Mouse (Mus musculus): ENCODE measurements around the gene Dus3l. TPM values are rescaled to one million over a fixed set of nuclear protein-coding genes. Genes with fewer than 3 reads are reported as not detected.

The Dus3l gene
- total RNA-seq, 2 experiments from 2014 or later: 14.4 to 14.9 TPM

DNA sequence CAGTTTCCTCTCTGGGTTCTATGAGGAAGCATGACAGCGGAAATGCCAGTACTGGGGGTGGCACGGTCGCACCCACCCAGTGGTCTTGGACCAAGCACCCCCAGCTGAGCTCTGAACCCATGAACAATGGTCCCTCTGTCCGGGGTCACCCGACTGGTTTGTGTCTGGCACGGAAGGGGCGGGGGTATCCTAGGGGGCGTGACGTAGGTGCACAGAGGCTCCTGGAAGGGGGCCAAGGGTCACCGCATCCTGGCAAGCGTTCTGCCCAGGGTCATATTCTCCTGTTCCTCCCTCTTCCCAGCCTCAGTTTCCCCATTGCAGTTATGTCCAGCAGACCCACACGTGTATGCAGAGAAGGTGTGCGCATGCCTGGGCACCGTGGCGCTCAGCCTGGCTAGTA, 11.1 kb upstream of the Dus3l start:
- no peak for DNase-seq (ENCODE audit: low spot score)

DNA sequence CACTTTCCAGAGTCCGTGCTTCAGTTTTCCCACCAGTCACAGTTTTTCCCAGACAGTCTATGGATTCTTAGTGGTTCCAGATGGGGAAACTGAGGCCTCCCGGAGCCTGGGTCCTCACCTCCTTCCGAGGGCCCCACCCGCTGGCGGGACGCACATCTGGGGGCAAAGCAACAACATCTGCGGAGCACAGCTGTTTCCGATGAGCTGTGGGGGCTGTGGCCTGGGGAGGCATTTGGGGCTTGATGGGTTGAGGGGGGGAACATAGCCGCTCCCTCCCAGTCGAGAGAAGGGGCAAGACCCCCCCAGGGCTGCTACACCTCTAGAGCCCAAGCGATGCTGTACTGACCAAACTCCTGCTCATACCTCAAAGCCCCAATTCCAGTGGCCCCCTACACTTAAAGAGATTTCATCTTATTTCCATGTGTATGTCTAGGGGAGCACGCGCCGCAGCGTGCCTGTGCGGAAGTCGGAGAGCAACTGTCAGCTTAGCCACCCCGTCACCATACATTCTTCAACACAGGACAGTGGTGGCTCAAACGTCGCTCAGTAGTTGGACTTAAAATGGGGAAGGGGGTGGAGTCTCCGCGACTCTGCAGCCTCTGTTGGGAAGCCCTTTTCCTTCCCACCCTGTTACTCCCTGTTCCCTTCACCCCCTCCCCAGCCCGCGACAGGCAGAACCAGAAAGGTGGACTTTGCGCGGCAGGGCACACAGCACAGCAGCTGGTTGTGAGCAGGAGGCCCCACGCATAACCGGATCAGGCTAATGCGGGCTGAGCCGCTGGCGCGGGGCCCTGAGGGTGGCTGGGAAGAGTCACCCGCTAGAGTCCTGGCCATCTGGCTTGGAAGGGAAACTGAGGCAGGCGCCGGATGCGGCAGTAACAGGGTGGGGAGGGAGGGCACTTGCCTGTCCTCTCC, 10.0 kb upstream of the Dus3l start:
- DNase-seq (ENCODE audit: low spot score): no peak

- peak; percentile 44 for DNase-seq (ENCODE audit: low spot score)
These were observed 7.7 kb upstream of the Dus3l start for GRCm38 (mm10) chr17:56756703-56757399.

DNA sequence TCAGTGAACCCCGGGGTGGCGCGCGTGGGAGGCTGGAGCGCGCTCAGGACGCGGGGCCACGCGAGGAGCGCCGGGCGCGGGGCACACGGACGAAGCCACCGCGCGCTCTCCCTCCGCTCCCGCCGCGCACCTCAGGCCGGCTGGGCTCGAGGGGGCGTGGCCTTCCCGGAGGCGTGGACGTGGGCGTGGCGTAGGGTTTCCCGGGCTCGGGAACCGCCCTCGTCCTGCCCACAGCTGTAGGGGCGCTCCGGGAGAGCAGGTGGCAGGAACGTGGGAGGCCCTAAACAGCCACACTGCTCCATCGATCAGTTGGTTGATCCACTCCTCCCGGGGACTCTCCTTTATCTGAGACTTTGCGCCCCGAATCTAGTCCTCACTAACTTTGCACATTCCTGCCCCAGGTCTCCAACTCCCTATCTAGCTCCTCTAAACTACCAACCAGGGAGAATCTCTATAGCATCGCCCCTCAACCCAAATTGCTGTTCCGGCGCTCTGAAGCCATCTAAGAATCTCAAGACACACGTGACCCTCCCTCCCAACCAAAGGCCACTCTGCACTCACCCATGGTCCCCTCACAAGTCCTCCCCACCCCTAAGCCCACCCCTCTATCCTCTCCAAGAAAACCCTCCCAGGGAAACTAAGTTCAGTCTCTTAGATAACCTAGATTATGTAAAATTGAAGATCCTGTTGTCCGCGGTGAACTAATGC, 7.0 kb upstream of the Dus3l start, which contains the start of gene Nrtn:
Gene Nrtn, minus strand, starts transcription at position 115 of the 708 bp plus-strand sequence.
- peak; percentile 86 for DNase-seq (ENCODE audit: low spot score)

- DNase-seq (ENCODE audit: low spot score): peak; percentile 77
These were observed 6.4 kb upstream of the Dus3l start for GRCm38 (mm10) chr17:56758132-56758531.

DNA sequence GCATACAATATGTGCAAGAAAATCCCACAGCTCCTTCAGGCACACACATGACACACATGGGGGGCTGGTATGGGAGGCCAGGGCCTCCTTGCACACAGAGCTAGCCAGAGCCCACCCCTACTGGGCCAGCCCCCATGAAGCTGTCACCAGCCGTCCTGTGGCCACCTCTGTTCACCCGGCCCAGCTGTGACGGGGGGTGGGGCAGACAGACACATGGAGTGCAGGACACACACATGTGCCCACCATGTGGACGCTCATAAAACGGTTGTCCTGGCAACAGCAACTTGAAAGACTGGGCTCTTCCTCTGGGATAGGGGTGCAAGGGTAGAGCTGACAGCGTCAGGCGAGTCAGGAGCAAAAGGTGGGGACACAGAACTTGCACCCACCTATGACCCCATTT, 5.3 kb upstream of the Dus3l start:
- DNase-seq (ENCODE audit: low spot score): no peak

GRCm38 (mm10) chr17:56761077-56761476, 3.5 kb upstream of the Dus3l start:
- no peak for DNase-seq (ENCODE audit: low spot score)

DNA sequence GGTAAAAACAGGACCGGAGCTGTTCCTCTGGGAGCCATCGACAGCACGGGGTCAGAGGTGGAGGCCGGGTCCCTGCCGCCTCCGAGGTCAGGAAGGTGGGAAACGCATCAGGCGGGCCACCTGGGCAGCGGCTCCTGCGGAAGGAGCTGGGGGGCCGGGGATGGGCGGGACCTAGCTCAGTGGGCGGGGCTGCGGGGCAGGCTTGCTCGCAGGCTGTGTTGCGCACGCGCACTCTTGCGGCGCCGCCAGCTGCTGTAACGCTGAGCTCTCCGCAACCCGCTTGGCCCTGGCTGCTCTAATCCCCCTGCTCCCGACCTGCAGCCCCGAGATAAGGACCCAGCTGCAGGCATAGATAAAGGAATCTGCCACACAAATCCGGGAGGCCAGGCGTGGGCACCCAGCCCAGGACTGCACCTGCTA, 2.6 kb upstream of the Dus3l start:
- peak; percentile 83 for DNase-seq (ENCODE audit: low spot score)

DNA sequence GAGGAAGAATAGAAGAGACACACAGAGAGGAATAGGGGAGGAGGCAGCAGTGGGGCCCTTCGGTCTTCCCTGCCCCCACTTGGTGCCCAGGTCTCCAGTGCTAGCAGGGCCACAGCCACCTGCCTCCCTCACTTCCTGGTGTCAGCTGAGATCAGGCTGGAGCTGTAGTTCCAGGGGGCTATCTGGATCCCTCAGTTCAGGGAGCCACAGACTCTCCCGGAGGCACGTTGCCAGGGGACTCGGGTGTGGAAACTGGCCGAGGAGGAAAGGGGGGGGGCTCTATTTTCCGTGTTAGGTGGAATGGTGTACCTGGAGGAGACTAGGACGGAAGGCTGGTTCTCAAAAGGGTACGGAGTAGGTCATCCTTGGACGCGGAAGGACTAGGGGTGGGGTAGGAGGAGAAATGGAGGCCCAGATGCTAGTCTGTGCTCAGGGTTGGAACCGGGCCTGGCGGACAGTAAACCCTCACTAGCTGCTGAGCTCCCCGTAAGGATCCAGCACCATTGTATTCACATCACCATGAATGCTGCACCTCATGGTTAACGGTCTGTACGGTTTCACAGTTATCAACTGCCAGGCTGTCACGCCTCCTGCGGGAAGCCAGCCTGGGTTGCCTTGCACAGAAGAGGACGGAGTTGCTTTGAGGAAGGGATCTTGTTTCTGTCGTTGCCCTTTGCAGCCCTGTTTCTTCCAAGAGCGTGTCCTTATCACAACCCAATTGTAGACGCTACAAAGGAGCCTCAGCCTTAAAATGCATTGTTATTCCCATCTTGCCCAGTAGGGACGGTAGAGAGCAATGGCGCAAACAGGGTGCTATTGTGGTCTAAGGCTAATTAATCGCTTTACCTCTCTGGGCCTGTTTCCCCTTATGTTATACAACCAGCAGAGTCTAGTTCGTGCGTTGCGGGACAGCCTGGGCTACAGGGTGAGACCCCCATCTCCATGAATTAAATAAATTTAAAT, 1.5 kb upstream of the Dus3l start:
- peak; percentile 56 for DNase-seq (ENCODE audit: low spot score)

- no peak for DNase-seq (ENCODE audit: low spot score)
These were observed 761 bp upstream of the Dus3l start for GRCm38 (mm10) chr17:56763741-56764250.

DNA sequence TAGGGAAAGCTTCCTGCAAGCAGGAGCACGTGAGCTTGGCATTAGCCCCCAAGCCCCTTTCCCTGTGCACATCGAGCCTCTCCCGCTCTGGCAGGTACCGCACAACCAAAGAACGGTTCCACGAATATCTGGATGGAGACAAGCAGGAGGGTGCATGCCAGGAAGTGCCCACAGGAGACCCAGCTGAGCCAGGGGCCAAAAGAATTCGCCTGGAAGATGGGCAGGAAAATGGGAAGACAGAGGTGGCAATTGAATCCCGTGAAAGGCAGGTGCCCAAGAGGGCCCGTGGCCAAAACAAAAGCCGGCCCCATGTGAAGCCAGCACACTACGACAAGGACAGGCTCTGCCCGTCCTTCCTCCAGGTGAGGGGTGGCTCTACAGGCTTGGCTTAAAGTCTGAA, 874 bp downstream of the Dus3l start:
- DNase-seq (ENCODE audit: low spot score): no peak

DNA sequence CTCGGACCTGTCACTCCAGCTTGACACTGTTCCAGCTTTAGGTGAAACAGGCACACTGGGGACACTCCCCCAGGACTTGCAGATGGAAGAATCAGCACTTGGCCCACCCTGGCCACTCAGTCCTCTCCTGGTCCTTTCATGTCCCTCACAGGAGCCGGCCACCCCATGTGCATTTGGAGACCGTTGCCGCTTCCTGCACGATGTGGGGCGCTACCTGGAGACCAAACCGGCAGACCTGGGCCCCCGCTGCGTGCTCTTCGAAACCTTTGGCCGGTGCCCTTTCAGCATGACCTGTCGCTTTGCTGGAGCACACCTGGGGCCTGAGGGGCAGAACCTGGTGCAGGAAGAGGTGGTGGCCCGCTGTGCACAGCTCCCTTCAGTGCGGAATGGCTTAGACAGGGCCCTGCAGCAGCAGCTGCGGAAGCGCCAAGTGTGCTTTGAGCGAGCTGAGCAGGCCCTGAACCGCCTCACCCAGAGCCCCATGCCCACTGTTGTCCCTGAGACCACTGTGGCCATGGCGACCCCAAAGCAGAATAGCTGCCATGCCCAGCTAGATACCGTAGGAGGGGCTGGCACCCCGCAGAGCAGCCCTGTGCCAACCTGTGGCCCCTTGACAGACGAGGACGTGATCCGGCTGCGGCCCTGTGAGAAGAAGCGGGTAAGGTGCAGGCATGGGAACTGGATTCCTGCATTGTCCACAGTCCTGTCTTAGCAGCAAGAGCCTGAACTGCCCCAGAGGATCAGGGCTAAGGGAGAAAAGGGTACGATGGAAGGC, 2.3 kb downstream of the Dus3l start:
- no peak for DNase-seq (ENCODE audit: low spot score)

- DNase-seq (ENCODE audit: low spot score): no peak
These were observed 3.1 kb downstream of the Dus3l start for GRCm38 (mm10) chr17:56767531-56768135.

- no peak for DNase-seq (ENCODE audit: low spot score)
These were observed 4.4 kb downstream of the Dus3l start for GRCm38 (mm10) chr17:56768941-56769340.

GRCm38 (mm10) chr17:56769950-56770349, 5.4 kb downstream of the Dus3l start, which contains the start of gene Prr22:
Gene Prr22 (plus strand): TSS chr17:56770250.
- no peak for DNase-seq (ENCODE audit: low spot score)

- no peak for DNase-seq (ENCODE audit: low spot score)
These were observed 13.0 kb downstream of the Dus3l start for GRCm38 (mm10) chr17:56777568-56777967.

DNA sequence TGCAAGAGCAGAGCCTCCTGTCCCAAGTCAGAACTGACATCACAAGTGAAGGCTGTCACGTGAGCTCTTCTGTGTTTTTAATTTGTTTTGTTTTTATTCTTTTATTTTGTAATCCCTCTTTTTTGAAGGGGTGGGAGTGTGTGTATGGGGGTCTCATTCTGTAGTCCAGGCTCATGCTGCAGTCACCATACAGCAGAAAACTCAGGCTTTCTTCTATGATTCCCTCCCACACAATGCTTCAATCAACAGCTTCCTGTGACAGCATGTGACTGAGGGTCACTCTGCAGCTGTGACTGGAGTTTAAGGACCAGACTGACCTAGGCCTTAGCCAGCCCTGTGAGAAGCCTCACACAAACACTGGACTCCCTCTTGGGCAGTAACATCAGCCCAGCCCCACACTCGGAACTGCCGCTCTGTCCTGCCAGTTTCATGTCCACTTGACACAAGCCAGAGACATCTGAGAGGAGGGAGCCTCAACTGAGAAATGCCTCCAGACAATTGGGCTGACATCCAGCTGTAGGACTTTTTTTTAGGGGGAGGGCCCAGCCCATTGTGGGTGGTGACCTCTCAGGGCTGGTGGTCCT, 14.3 kb downstream of the Dus3l start:
- no peak for DNase-seq (ENCODE audit: low spot score)

DNA sequence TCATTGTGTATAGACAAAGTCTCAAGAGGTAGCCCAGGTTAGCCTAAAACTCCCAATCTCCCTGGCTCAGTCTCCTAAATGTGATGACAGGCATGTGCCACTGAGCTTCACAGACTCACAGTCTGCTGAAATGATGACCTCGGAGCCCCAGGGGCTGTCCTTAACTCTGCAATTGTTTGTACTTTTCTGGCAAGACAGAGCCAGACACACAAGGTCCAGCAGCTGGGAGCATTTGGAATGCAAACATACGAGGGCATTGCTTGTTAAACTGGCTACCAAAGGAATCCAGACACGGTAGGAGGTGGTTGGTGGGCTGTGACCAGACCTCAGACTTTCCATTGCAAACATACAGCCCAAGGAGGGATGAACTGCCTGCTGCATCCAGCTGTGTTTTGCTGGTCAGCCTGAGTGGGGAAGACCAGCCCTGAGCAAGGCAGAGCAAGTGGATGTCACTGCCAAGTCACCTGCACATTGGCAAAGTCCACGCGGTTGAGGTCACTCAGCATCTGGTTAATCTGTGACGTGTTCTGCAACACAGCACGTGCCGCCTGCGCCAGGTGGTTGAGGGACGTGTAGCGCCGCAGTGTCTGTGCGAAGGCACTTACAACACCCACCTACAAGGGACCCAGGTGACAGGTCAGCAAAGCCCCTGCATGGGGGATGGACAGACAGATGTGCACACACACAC, 15.9 kb downstream of the Dus3l start:
- no peak for DNase-seq (ENCODE audit: low spot score)
